Mouse (Mus musculus): ENCODE results near the gene Capzb.

Gene Capzb

GRCm38 (mm10) chr4:139265783-139266499 lies 73.2 kb downstream of the Capzb start:
- no peak for DNase-seq (ENCODE audit: low read depth, low spot score)

- DNase-seq (ENCODE audit: low read depth, low spot score) = no peak
These were observed 73.8 kb downstream of the Capzb start for GRCm38 (mm10) chr4:139266500-139266865.

GRCm38 (mm10) chr4:139267335-139267734 lies 74.6 kb downstream of the Capzb start:
- DNase-seq (ENCODE audit: low read depth, low spot score) = no peak

GRCm38 (mm10) chr4:139268242-139268641 lies 75.5 kb downstream of the Capzb start:
- DNase-seq (ENCODE audit: low read depth, low spot score) = no peak

GRCm38 (mm10) chr4:139270168-139270567 lies 77.5 kb downstream of the Capzb start:
- no peak for DNase-seq (ENCODE audit: low read depth, low spot score)

GRCm38 (mm10) chr4:139271562-139271961 lies 78.9 kb downstream of the Capzb start:
- DNase-seq (ENCODE audit: low read depth, low spot score) = no peak

- no peak for DNase-seq (ENCODE audit: low read depth, low spot score)
These were observed 80.4 kb downstream of the Capzb start for GRCm38 (mm10) chr4:139272951-139273680.

- DNase-seq (ENCODE audit: low read depth, low spot score) = no peak
These were observed 81.9 kb downstream of the Capzb start for GRCm38 (mm10) chr4:139274573-139274972.

- DNase-seq (ENCODE audit: low read depth, low spot score) = no peak
These were observed 83.7 kb downstream of the Capzb start for GRCm38 (mm10) chr4:139276411-139276810.

GRCm38 (mm10) chr4:139280530-139280929 lies 87.8 kb downstream of the Capzb start:
- no peak for DNase-seq (ENCODE audit: low read depth, low spot score)

- peak; percentile 54 for DNase-seq (ENCODE audit: low read depth, low spot score)
These were observed 89.2 kb downstream of the Capzb start for GRCm38 (mm10) chr4:139281791-139282345.

- DNase-seq (ENCODE audit: low read depth, low spot score) = peak; percentile 44
These were observed 90.3 kb downstream of the Capzb start for GRCm38 (mm10) chr4:139282955-139283417.

- no peak for DNase-seq (ENCODE audit: low read depth, low spot score)
These were observed 92.2 kb downstream of the Capzb start for GRCm38 (mm10) chr4:139284877-139285276.

- no peak for DNase-seq (ENCODE audit: low read depth, low spot score)
These were observed 93.5 kb downstream of the Capzb start for GRCm38 (mm10) chr4:139286234-139286633.

- DNase-seq (ENCODE audit: low read depth, low spot score) = peak; percentile 74
These were observed 94.6 kb downstream of the Capzb start for GRCm38 (mm10) chr4:139287122-139287863.

GRCm38 (mm10) chr4:139289017-139289416 lies 96.3 kb downstream of the Capzb start:
- DNase-seq (ENCODE audit: low read depth, low spot score) = peak; percentile 67

- no peak for DNase-seq (ENCODE audit: low read depth, low spot score)
These were observed 98.4 kb downstream of the Capzb start for GRCm38 (mm10) chr4:139291099-139291498.

GRCm38 (mm10) chr4:139292038-139292437 lies 99.3 kb downstream of the Capzb start:
- no peak for DNase-seq (ENCODE audit: low read depth, low spot score)

- no peak for DNase-seq (ENCODE audit: low read depth, low spot score)
These were observed 104.9 kb downstream of the Capzb start for GRCm38 (mm10) chr4:139297566-139297965.

- no peak for DNase-seq (ENCODE audit: low read depth, low spot score)
These were observed 106.1 kb downstream of the Capzb start for GRCm38 (mm10) chr4:139298671-139299366.

- DNase-seq (ENCODE audit: low read depth, low spot score) = no peak
These were observed 109.1 kb downstream of the Capzb start for GRCm38 (mm10) chr4:139301780-139302179.
